Mouse (Mus musculus): Measurements from ENCODE around the gene Bmp8a.

- TF ChIP-seq CTCF (IDR thresholded peaks at IDR 0.05; ENCODE audit: low read depth, low read length) (no peak), POLR2A (IDR thresholded peaks at IDR 0.05; ENCODE audit: borderline replicate concordance, low read depth, low read length) (no peak)
These were observed at the start of gene Bmp8a for GRCm38 (mm10) chr4:123342642-123343470.
